Mouse (Mus musculus) cerebellum, adult 2 months (tissue): ENCODE measurements around the gene Ranbp17.

Experiments used
- CTCF ChIP-seq: fragments of 200-500 bp; IDR thresholded peaks from 2 replicates; pipeline ENCODE4 v1.5.1; 2011; ENCODE audit warnings: low read depth, mild to moderate bottlenecking, control low read depth, low read length, moderate library complexity, borderline replicate concordance; ENCODE audit not compliant: insufficient read depth
- POLR2A ChIP-seq: fragments of 200-500 bp; IDR thresholded peaks from 2 replicates; pipeline ENCODE4 v1.6.1; 2011; ENCODE audit warnings: low read length, control low read depth, borderline replicate concordance; ENCODE audit not compliant: insufficient read depth

- TF ChIP-seq CTCF (no peak), POLR2A (no peak)
These were observed 331.7 kb downstream of the Ranbp17 start for GRCm38 (mm10) chr11:33181804-33182203.
